Mouse (Mus musculus): ENCODE data around the gene Pcca.

DNA sequence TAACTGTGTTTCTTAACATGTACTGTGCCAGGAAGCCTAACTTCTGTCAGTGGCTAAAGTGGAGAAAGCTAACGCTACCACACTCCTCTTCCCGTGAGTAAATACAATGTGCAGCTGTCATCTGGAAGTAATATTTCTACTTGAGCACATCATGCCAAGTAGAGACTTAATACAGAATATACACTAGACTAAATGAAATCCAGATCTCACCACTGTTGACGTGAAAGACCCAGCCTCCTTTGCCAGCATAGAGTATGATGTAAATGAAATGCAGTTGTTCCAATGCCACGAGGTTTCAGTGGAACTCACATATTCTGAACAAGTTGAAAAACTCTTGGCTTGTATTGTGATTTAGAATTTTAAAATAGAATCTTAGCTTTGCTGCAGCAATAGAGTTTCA, 73.3 kb downstream of the Pcca start:
- TF ChIP-seq CTCF (IDR thresholded peaks at IDR 0.05; ENCODE audit: borderline replicate concordance, insufficient read depth, low read depth, low read length) (no peak), POLR2A (IDR thresholded peaks at IDR 0.05; ENCODE audit: borderline replicate concordance, insufficient read depth, low read length) (no peak)
